Mouse (Mus musculus): ENCODE data around the gene Etl4. TPM values are rescaled to one million over a fixed set of nuclear protein-coding genes. Genes with fewer than 3 reads are reported as not detected.

Etl4 gene
- polyA plus RNA-seq, 1 experiment from 2014 or later = 38.0 TPM

- no peak overlapping the region for H3K4me3 ChIP-seq (replicated peaks; ENCODE audit: low read depth, low read length)
- TF ChIP-seq CTCF (IDR thresholded peaks at IDR 0.05; ENCODE audit: low read depth) = no peak
- no peak overlapping the region for H3K4me2 ChIP-seq (ENCODE audit: low read length)
- no peak overlapping the region for H3K27ac ChIP-seq
- WGBS = 92% methylated on average over 7 of the region's 7 CpGs
- no peak for ATAC-seq (replicated peaks; ENCODE audit: low FRiP score, low read depth)
- no peaks in the 10 kb centered on the region for H3K27me3 ChIP-seq (ENCODE audit: insufficient read depth, low read length)
- H3K9ac ChIP-seq (ENCODE audit: low read depth, low read length) = no peak overlapping the region
- H3K36me3 ChIP-seq (ENCODE audit: insufficient read depth, low read length) = no peaks in the 10 kb centered on the region
- H3K9me3 ChIP-seq (replicated peaks; ENCODE audit: low read length) = no peaks in the 10 kb centered on the region
- no peaks in the 10 kb centered on the region for H3K4me1 ChIP-seq (replicated peaks; ENCODE audit: insufficient read depth, low read length)
- no peak for DNase-seq (ENCODE audit: low spot score)
These were observed 293.4 kb downstream of the Etl4 start for GRCm38 (mm10) chr2:20203011-20203410.

GRCm38 (mm10) chr2:20206647-20207046 is 297.1 kb downstream of the Etl4 start:
- Histone ChIP-seq H3K4me1 (replicated peaks; ENCODE audit: insufficient read depth, low read length) (no peaks in the 10 kb centered on the region), H3K4me3 (replicated peaks; ENCODE audit: low read depth, low read length) (no peak overlapping the region), H3K9me3 (replicated peaks; ENCODE audit: low read length) (no peaks in the 10 kb centered on the region), H3K27ac (no peak overlapping the region), H3K4me2 (ENCODE audit: low read length) (no peak overlapping the region), H3K9ac (ENCODE audit: low read depth, low read length) (no peak overlapping the region), H3K27me3 (ENCODE audit: insufficient read depth, low read length) (no peaks in the 10 kb centered on the region), H3K36me3 (ENCODE audit: insufficient read depth, low read length) (no peaks in the 10 kb centered on the region)
- 41% methylated on average over 1 of the region's 1 CpGs for WGBS
- DNase-seq (ENCODE audit: low spot score) (peak; percentile 13), ATAC-seq (replicated peaks; ENCODE audit: low FRiP score, low read depth) (no peak)
- TF ChIP-seq CTCF (IDR thresholded peaks at IDR 0.05; ENCODE audit: low read depth) = no peak

- Histone ChIP-seq H3K4me1 (replicated peaks; ENCODE audit: insufficient read depth, low read length) (no peaks in the 10 kb centered on the region), H3K9ac (ENCODE audit: low read depth, low read length) (no peak overlapping the region), H3K27me3 (ENCODE audit: insufficient read depth, low read length) (no peaks in the 10 kb centered on the region), H3K27ac (no peak overlapping the region), H3K36me3 (ENCODE audit: insufficient read depth, low read length) (no peaks in the 10 kb centered on the region), H3K9me3 (replicated peaks; ENCODE audit: low read length) (no peaks in the 10 kb centered on the region), H3K4me3 (replicated peaks; ENCODE audit: low read depth, low read length) (no peak overlapping the region), H3K4me2 (ENCODE audit: low read length) (no peak overlapping the region)
- WGBS = 76% methylated on average over 3 of the region's 3 CpGs
- DNase-seq (ENCODE audit: low spot score) (no peak), ATAC-seq (replicated peaks; ENCODE audit: low FRiP score, low read depth) (no peak)
- TF ChIP-seq CTCF (IDR thresholded peaks at IDR 0.05; ENCODE audit: low read depth) = no peak
These were observed 299.2 kb downstream of the Etl4 start for GRCm38 (mm10) chr2:20208683-20209194.

- H3K9me3 ChIP-seq (replicated peaks; ENCODE audit: low read length) = no peaks in the 10 kb centered on the region
- H3K27me3 ChIP-seq (ENCODE audit: insufficient read depth, low read length) = no peaks in the 10 kb centered on the region
- no peaks in the 10 kb centered on the region for H3K4me1 ChIP-seq (replicated peaks; ENCODE audit: insufficient read depth, low read length)
- no peak overlapping the region for H3K27ac ChIP-seq
- DNase-seq (ENCODE audit: low spot score) (no peak), ATAC-seq (replicated peaks; ENCODE audit: low FRiP score, low read depth) (no peak)
- TF ChIP-seq CTCF (IDR thresholded peaks at IDR 0.05; ENCODE audit: low read depth) = no peak
- WGBS = 67% methylated on average over 4 of the region's 4 CpGs
- no peak overlapping the region for H3K4me3 ChIP-seq (replicated peaks; ENCODE audit: low read depth, low read length)
- no peaks in the 10 kb centered on the region for H3K36me3 ChIP-seq (ENCODE audit: insufficient read depth, low read length)
- H3K4me2 ChIP-seq (ENCODE audit: low read length) = no peak overlapping the region
- no peak overlapping the region for H3K9ac ChIP-seq (ENCODE audit: low read depth, low read length)
These were observed 299.8 kb downstream of the Etl4 start for GRCm38 (mm10) chr2:20209359-20209758.

GRCm38 (mm10) chr2:20216275-20216674 is 306.7 kb downstream of the Etl4 start:
- 87% methylated on average over 2 of the region's 2 CpGs for WGBS
- no peak for DNase-seq (ENCODE audit: low spot score)
- Histone ChIP-seq H3K27ac (no peak overlapping the region), H3K9ac (ENCODE audit: low read depth, low read length) (no peak overlapping the region), H3K4me1 (replicated peaks; ENCODE audit: insufficient read depth, low read length) (no peaks in the 10 kb centered on the region), H3K4me3 (replicated peaks; ENCODE audit: low read depth, low read length) (no peak overlapping the region), H3K36me3 (ENCODE audit: insufficient read depth, low read length) (no peaks in the 10 kb centered on the region), H3K27me3 (ENCODE audit: insufficient read depth, low read length) (no peaks in the 10 kb centered on the region), H3K9me3 (replicated peaks; ENCODE audit: low read length) (no peaks in the 10 kb centered on the region), H3K4me2 (ENCODE audit: low read length) (no peak overlapping the region)
- ATAC-seq (replicated peaks; ENCODE audit: low FRiP score, low read depth) = no peak
- no peak for TF ChIP-seq CTCF (IDR thresholded peaks at IDR 0.05; ENCODE audit: low read depth)

- no peak overlapping the region for H3K4me3 ChIP-seq (replicated peaks; ENCODE audit: low read depth, low read length)
- no peaks in the 10 kb centered on the region for H3K4me1 ChIP-seq (replicated peaks; ENCODE audit: insufficient read depth, low read length)
- WGBS = 90% methylated on average over 5 of the region's 5 CpGs
- TF ChIP-seq CTCF (IDR thresholded peaks at IDR 0.05; ENCODE audit: low read depth) = no peak
- H3K9me3 ChIP-seq (replicated peaks; ENCODE audit: low read length) = no peaks in the 10 kb centered on the region
- no peaks in the 10 kb centered on the region for H3K27me3 ChIP-seq (ENCODE audit: insufficient read depth, low read length)
- H3K4me2 ChIP-seq (ENCODE audit: low read length) = no peak overlapping the region
- no peaks in the 10 kb centered on the region for H3K36me3 ChIP-seq (ENCODE audit: insufficient read depth, low read length)
- no peak overlapping the region for H3K9ac ChIP-seq (ENCODE audit: low read depth, low read length)
- DNase-seq (ENCODE audit: low spot score) (no peak), ATAC-seq (replicated peaks; ENCODE audit: low FRiP score, low read depth) (no peak)
- H3K27ac ChIP-seq = no peak overlapping the region
These were observed 307.3 kb downstream of the Etl4 start for GRCm38 (mm10) chr2:20216686-20217437.
